Mouse (Mus musculus) bone marrow, adult 2 months (tissue): Measurements from ENCODE around the gene P4ha2.

Experiments
- CTCF ChIP-seq: fragments of 200-500 bp; IDR thresholded peaks from 2 replicates; pipeline ENCODE4 v1.5.1; 2011; ENCODE audit warnings: low read length, control low read depth; ENCODE audit not compliant: control insufficient read depth, insufficient read depth
- POLR2A ChIP-seq: fragments of 200-500 bp; IDR thresholded peaks from 2 replicates; pipeline ENCODE4 v1.6.1; 2011; ENCODE audit warnings: low read depth, mild to moderate bottlenecking, control low read depth, low read length, borderline replicate concordance; ENCODE audit not compliant: control insufficient read depth

DNA sequence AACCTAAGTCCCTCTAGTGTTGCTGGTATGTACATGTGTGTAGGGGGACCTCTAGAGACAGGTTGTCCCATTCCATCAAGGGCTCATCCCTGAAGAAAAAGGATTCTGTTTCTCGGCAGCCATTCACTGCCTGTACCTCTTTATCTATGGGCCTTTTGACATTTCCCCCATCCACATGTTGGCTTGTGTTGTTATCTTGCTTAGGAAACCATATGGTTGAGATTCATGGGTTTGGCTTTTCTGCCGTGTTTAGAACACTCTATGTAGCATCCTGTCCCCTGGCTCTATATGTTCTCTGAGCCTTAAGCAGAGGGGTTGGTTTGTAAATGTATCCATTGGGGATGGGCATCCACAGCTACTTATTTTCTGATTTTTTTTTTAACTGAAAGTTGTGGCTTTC is 61.6 kb downstream of the P4ha2 start:
- TF ChIP-seq POLR2A (no peak), CTCF (no peak)
